Mouse (Mus musculus) c-Kit-positive CD71-negative TER-119-negative erythroid progenitor cells, embryonic 14.5 days (primary cell): ENCODE results near the gene Mrpl27.
"Not testable (repeated sequence)": the region's sequence is repeated elsewhere in the genome, so short reads cannot be mapped to it uniquely, and the experiment has no call there.

Experiments
- DNase-seq: peaks from one replicate; pipeline ENCODE4 v3.0.0-alpha.2; 2013; ENCODE audit warnings: low read depth

Mrpl27 gene

DNA sequence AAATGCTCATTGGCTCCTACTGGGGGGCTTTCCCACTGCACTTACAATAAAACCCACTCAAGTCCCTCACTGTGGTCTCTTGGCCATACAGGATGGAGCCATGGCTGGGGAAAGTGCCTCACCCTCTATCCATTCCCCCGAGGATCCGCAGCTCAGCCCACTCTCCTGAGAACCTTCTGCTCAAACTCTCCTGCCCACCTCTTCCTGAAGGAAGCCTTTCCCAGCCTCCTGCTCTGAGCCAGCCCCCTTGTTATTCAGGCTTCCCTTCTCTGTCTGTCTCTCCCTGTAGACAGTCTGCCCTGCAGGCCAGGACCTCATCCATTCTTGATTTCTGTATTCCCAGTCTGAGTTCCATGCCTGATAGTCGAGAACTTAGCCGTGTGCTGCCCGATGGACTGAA lies 21.4 kb downstream of the Mrpl27 start:
- no peak for DNase-seq

DNA sequence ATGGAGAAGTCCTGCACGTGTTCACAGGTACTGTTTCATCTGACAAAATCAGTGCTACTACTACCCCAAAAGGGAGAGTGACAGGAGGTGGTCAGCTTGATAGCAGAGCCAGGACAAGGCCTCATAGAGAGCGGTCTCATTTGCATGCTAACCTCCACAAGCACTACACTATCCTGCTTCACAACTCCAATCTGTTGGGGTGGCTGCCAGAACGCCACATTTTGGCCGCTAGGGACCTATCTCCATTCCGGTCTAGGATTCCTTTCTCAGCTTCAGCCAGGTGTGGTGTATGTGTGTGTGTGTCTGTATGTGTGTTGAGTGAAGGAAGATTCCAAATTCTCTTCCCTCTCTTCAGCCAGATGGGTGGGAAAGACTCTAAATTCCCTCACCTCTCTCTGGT lies 21.9 kb downstream of the Mrpl27 start:
- DNase-seq: no peak

DNA sequence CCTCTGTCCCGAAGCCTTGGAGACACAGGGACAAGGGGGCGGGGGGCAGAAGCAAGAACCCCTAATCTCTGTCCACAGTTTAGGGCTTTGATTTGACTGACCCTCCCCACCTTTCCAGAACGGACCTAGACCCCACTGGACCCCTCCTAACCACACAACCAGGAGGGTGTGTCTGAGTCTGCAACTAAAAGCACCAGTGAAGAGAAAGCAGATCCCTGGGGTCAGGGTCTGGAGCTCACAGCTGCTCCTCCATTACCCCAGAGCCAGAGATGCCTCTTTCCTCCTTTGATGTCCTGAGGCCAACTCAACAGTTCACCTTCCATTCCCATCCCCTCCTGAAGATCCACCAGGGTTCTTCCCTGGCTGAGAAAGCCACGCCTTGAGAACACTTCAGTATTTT lies 22.7 kb downstream of the Mrpl27 start:
- DNase-seq: no peak

GRCm38 (mm10) chr11:94676754-94677606 lies 23.4 kb downstream of the Mrpl27 start, which contains the start of gene Xylt2:
TSS of gene Xylt2 (minus strand) at chr11:94677515.
- DNase-seq: peak; percentile 82

DNA sequence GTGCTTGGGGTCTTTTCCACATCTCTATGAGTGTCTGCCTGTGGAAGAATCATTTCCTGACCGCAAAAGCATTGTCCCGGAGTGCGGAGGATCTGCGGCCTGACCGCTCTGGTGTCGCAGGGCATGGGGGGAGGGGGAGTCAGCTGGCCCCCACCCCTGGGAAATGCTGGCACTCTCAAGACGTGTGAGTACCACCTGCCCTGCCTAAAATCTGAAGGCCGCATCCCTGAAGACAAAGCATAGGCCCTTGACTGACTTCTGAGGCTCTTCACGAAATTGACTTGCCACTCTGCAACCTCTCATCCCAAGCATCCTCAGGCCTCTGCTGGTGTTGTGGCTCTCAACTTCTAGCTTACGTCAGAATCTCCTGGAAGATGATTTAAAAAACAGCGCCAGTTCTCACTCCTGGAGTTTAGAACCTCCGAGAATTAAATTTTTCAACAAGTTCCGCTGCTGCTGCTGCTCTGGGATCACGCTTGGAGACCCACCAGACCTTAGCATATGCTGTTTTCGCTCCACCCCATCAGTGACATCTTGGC lies 24.1 kb downstream of the Mrpl27 start:
- DNase-seq: no peak

- no peak for DNase-seq
These were observed 27.1 kb downstream of the Mrpl27 start for GRCm38 (mm10) chr11:94680639-94681038.

- DNase-seq: no peak
These were observed 28.1 kb downstream of the Mrpl27 start for GRCm38 (mm10) chr11:94681640-94682039.

DNA sequence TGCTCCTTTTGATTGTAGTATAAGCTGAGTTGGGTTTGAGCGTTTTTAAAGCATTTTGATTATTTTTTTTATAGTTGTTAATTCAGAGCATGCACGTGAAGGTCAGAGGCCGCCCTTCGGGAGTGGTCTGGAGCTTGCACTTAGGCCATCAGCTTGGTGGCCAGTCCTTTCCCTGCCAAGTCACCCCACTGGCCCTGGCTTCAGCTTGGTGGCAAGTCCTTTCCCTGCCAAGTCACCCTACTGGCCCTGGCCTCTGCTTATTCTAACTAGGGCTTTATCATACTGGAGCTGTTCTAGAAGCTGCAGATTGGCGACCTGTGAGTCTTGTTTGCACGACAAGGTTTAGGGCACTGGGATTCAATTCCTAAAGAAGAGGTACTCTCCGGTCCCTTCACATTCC lies 28.9 kb downstream of the Mrpl27 start:
- no peak for DNase-seq

DNA sequence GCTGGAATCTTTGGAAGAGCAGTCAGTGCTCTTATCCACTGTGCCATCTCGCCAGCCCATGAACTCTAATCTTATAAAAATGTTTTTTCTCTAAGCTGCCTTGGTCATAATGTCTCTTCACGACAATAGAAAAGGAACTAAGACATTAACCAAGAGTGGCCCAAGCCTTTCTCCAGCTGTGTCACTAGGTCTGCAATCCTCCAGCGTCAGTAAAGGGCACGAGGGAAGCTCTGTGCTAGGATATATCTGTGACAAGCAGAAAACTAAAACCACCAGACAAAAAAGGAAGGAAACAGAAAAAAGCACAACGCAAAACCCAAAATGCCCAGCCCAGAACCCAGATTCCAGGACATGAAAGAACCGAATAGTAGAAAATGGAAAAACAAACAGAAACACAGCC lies 33.6 kb downstream of the Mrpl27 start:
- no peak for DNase-seq

GRCm38 (mm10) chr11:94692502-94692901 lies 38.9 kb downstream of the Mrpl27 start:
- DNase-seq: not testable (repeated sequence)

GRCm38 (mm10) chr11:94695508-94695907 lies 41.9 kb downstream of the Mrpl27 start:
- DNase-seq: no peak

DNA sequence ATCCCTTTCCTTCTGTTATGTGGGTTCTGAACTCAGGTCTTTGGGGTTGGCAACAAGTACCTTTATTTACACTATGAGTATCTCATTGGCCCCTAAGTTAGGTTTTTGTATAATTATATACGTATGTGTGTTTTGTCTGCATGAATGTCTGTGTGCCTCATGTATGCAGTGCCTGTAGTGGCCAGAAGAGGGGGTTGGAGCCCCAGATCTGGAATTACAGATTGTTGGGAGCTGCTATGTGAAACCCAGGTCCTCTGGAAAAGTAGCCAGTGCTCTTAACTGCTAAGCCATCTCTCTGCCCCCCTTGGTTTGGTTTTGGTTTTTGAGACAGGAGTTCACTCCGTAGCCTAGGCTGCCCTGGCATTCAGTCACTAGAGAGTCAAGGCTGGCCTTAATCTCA lies 43.6 kb downstream of the Mrpl27 start:
- no peak for DNase-seq

DNA sequence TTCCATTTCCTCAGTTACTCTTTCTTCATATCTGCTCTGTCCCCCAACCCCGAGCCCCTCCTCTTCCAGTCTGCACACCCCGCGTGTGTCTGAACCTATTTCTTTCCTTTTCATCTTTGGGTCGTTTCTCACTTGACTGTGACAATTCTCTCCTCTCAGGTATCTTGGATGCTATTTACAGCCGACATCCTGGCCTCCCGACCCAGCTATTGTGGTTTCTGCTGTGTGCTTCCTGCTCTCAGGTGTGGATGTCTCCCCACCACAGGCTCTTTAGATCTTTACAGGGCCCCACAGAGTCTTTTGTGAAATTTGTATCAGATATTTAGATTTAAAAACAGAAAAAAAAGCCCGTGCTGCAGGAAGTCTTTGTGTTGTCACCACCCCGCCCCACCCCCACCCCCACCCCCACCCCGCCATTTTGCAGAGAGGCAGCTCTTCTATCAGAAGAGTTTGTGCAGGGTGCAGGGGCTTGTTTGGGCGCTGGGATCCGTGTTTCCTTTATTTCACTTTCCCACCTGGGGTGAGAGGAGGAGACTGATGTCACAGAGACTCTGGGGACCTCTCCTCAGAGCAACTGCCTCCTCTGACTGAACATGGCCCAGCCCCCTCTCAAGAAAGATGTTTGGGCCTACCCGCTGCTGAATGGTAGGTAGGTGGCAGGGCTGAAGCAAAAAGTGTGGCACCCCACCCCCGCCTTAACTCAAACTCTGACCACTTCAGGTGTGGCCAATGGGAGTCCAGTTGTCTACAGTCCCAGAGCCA lies 44.3 kb downstream of the Mrpl27 start:
- DNase-seq: no peak

- no peak for DNase-seq
These were observed 45.8 kb downstream of the Mrpl27 start for GRCm38 (mm10) chr11:94699399-94699798.

GRCm38 (mm10) chr11:94701401-94702215 lies 48.0 kb downstream of the Mrpl27 start:
- no peak for DNase-seq

DNA sequence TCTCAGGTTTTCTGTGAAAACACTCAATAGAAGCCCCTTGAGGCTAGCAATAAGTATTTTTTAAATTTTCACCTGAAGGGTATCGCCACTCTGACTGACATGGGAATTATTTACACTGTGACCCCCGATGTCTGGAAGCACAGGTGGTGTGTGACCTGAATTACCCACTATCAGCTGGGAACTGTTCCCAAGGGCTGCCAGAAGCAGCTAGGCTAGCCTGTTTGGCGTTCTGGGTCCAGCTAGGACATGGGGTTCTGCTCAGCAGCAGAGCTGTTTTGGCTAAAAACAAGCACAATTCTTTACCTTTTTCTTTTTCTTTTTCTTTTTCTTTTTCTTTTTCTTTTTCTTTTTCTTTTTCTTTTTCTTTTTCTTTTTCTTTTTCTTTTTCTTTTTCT lies 48.6 kb downstream of the Mrpl27 start:
- no peak for DNase-seq

- no peak for DNase-seq
These were observed 50.5 kb downstream of the Mrpl27 start for GRCm38 (mm10) chr11:94704020-94704419.

GRCm38 (mm10) chr11:94704472-94704871 lies 50.9 kb downstream of the Mrpl27 start, which contains the start of gene Gm11541:
TSS of gene Gm11541 (minus strand) at chr11:94704499.
- no peak for DNase-seq
